Mouse (Mus musculus) fibroblast of lung, adult 2 months (primary cell): ENCODE data around the gene Ppt2.

Experiments
- DNase-seq: peaks from one replicate; pipeline ENCODE4 v3.0.0-alpha.2; 2011; ENCODE audit warnings: low read depth

The Ppt2 gene

DNA sequence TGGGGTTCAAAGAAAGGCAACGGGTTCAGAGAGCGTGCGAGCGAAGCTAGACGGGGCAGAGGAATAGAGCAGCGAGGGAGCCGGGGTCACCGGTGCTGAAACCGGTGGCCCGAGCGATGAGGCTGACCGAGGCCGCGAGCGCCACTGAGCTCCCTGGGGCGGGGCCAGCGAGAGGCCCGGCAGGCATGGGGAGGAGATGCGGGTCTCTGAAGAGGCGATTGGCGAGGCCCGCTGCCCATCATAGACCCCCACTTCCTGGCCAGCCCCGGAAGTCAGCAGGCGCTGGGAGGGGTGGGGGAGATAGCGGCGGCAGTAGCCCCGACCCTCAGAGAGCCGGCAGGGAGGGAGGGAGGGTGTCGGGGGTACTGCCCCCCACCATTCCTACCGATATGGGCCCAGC lies 22.7 kb downstream of the Ppt2 start:
- DNase-seq = peak; percentile 78

DNA sequence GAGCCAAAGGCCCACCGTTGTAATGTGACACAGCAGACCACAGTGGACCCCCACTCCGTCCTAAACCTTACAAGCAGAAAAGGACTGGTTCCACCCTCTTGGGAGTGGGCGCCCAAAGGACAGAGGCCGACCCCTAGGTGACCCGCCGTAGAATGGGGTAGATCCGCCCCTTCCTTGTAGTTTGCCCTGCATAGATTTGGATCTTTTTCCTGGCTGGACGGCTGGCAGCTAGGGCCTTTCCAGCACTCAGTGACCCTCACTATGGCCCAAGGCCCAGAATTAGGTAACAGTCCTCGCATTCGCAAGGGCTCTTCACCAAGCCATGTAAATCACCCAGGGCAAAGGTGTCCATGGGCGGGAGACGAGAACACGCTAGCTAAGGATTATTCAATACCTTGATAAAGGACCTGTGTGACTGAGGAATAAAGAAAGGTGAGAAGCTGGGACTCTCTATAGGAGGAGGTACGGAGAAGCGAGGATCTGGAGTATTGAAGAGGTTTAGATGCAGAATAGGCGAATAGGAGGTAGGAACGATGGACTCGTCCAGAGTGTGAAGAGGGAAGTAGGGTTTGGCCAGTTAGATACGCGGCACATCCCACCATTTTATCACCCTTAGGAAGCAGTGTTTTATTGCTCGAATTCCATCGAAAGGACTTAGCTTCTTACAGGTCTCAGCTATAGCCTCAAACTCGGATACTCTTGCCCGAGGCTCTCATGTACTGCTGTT lies 23.6 kb downstream of the Ppt2 start:
- DNase-seq = no peak

DNA sequence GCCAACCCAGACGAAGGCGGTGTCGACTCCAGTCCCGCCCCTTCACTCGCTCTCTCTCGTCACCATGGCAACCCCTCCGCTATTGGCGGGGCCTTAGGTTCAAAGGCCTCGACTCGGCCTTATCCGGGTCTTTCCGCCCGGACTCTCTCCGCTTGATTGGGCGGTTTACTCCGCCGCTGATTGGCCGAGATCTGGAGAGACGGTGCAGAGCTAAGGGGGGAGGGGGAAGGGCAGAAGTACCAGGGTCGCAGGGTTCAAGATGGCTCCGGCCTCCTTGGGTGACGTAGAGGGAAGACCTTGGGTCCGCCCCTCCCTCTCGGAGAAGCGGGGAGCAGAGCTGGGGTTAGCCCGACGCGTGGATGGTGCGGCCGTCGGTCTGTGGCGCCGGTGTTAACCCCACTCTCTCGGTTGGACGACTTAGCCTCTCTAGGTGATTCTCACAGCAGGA lies 24.2 kb downstream of the Ppt2 start, which contains the start of gene Agpat1:
Gene Agpat1 (plus strand): TSS at position 202 of the 448 bp plus-strand sequence.
- DNase-seq = no peak

DNA sequence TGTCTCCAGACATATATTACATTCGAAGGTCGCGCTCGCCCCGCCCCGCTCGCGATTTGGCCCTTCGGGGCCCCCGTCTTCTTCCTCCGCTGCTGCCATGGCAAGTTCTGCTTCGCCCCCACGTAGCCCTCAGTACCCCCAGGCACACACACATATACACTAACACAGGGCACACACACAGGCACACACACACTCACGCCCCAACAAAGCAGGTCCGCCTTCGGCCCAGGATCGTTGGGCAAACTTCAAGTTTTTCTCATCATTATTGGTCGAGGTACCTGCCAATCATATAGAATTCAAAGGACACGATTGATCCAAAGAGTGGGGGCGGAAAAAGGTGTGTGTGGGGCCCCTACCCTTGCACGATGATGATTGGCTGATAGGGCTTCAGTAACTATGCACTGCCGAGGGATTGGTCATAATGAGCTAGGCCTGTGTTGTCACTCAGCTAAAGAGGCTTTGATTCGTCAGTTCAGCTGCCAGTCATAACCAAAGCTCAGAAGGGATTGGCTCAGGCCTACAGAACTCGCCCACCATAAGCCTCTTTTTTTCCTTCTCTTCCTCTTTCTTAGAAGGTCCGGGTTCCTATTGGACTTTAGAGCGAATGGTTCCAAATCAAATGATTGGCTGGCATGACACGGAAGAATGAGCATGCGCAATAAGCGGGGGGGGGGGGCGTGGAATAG lies 24.8 kb downstream of the Ppt2 start, which contains the start of gene Rnf5:
Gene Rnf5 (minus strand): TSS at position 316 of the 686 bp plus-strand sequence.
- DNase-seq = peak; percentile 100

DNA sequence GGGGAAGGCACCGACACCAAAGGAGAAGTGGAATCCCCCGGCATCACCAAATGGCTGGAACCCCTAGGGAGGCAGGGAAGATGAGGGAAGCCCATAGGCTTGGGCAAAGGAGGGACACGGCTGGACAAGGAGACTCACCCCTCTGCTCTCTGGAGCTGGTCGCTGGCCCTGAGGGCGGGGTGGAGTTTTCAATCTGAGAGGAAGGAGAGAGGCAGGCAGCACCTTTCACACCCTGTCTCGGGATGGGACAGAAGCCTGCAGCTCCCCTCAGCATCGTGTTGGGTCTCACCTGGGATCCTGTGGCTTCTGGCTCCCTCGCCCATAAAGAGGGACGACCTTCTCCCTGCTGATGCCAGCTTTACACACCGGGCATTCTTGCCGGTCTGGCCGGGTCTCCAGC lies 26.5 kb downstream of the Ppt2 start:
- DNase-seq = no peak

DNA sequence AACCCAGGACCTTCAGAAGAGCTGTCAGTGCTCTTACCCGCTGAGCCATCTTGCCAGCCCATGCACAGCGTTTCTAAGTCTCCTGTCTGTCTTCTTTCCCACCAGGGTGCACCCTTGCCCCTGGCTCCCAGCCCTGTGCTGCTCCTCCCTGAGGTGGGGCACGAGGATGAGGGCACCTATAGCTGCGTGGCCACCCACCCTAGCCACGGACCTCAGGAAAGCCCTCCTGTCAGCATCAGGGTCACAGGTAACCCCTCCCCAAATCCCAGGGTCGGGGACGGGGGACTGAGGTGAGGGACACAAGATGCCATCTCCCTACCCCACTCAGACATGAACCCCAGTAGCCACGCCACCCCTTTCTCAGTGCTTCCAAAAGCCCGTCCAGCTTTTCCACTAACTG lies 28.4 kb downstream of the Ppt2 start:
- no peak for DNase-seq

DNA sequence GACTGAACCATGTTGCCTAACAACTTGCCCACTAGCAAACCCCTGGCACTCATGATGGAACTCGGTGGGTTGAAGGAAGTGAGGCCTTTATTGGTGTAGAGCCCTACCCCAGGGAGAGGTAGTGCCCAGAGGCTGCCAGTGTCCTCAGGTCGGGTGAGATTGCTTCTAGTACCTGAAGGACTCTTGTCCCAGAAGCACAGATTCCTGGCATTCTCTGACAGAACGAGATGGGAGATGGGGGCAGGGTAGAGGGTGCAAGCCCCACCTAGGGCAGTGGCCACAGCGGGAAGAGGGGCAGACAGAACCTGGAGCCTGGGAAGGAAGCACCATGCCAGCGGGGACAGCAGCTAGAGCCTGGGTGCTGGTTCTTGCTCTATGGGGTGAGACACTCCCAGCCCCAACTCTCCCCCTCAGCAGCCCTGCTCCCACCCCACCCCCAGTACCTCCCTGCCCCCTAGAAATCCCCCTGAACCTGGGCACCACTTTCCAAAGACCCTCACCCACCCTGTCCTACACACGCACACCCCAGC lies 30.7 kb downstream of the Ppt2 start, which contains the start of gene Ager:
Gene Ager (plus strand): TSS at position 297 of the 530 bp plus-strand sequence.
- no peak for DNase-seq

DNA sequence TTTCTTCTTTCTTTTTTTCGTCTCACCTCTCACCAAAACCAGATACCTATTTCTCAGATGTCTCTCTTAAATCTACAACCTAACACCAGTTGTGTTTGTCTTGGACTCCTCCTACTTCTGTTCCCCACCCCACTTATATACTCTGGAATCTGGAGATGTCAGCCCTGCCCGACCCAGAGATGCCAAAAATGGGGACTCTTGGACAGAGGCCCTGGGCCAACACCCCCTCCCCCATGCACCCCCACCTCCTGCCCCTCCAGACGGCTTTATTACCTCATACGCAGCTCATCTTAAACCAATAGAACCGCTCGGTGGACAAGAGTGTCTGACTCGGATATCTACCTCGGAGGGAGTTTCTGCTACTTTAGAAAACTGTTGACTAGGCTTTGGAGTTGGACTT lies 32.2 kb downstream of the Ppt2 start:
- DNase-seq = no peak

DNA sequence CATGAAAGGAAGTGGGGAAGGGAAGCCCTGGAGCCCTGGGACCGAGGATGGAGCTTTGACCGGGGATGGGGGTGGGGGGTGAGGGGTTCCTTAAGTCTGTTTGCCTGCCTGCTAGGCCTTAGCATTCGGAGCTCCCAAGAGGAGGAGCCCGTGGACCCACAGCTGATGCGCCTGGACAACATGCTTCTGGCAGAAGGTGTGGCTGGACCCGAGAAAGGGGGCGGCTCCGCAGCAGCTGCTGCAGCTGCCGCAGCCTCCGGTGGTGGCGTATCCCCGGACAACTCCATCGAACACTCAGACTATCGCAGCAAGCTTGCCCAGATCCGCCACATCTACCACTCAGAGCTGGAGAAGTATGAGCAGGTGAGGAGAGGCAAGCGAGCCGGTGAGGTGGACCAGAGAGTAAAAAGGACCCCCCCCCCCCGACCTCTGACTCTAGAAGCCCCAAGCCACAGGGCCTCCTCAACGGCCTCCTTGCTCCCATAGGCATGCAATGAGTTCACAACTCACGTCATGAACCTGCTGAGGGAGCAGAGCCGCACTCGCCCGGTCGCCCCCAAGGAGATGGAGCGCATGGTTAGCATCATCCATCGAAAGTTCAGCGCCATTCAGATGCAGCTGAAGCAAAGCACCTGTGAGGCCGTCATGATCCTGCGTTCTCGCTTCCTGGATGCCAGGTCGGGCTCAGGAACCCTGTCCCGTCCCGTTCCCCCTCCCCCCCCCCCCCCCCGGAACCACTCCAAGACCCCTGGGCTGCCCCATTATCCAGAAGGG lies 34.4 kb downstream of the Ppt2 start:
- no peak for DNase-seq

DNA sequence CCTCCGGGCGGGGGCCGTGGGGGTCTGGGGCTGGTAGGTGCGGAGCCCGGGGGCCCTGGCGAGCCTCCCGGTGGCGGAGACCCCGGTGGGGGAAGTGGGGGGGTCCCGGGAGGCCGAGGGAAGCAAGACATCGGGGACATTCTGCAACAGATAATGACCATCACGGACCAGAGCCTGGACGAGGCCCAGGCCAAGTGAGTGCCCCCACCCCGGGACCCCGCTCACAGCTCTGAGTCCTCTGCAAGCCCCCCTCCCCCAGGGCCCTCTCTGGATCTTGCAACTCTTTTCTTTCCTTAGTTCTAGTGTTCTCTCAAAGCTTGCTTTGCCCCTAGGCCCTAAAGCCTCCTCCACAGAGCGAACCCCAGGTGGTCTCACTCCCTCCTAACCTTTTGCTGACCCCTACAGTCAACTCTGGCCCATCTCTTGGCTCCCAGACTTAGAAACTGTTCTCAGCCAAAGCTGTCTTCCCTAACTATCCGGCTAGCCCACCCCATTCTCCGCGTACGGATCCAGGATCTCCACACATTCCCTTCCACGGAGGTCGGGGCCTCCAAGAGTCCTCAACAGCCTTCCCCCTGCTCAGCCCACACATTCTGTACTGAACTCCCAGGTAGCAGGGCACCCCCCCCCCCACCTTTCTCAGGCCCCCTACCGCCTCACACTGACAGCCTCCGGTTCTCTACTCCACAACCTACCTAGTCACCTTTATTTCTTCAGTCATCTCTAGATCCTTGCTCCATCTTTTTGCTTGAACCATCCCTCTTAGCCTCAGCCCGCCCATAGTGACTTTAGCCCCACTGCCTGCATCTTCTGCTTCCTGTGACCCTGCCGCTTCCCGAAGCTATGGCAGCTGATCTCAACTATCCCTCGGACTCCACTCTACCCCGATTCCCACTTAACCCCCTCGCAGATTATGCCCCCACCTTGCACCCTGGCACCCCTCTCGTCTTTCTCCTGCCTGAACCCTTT lies 35.4 kb downstream of the Ppt2 start:
- DNase-seq = no peak

DNA sequence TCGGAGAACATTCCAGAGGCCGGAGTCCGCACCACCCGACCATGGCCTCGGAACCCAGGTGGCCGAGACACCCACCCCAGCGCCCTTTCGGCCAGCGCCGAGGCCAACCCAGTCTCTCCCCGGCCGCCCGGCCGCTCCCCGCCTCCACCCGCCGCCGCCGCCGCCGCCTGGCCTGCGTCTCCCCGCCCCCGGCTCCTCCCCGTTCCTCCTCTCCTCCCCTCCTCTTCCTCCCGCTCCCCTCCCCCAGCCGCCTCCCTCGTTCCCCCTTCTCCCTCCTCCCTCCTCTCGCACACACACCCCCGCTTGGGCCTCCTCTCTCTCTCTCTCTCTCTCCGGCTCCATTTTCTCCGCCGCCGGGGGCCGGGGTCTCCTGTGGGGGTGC lies 36.3 kb downstream of the Ppt2 start:
- no peak for DNase-seq

DNA sequence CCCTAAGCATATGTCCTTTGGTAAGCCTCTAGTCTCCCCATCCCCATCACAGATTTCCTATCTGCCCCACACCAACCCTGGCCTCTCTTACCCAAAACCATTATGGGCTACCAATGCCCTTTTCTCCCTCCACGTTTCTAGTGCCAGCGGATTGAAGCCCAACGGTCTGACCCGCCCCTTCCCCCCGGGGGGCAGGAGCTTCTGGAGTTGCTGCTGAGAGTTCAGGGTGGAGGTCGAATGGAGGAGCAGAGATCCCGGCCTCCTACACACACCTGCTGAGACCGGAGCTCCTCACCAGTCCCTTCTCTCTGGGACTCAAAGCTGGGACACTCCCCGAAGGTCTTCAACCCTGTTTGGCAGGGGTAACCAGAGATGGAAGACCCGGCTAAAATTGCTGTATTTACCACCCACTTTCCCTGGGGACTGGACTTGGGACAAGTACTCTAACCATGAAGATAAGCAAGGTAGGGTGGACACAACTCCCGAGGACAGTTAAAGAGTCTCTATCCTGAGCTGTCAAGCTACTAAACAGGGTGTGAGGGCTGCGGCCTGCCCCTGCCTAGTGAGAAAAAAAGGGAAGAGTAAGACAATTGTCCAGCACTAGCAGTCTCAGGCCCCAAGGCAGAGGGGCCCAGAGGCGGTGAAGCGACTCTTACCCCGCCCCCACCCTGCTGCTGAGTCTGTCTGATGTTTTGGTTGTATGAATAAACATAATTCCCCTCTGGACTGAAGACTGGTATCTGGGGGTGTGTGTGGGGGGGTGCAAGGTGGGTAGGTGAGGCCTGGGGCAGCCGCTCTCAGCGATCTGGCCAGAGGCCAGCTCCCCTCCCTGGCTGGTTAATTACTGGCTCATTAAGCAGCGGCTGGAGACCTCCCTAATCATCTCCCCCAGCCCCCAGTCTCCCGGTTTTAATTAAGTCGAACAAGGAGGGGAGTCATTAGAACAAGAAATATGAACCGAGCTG lies 37.0 kb downstream of the Ppt2 start, which contains the start of gene Pbx2:
Gene Pbx2 (plus strand): TSS at position 238 of the 965 bp plus-strand sequence.
- DNase-seq = no peak

DNA sequence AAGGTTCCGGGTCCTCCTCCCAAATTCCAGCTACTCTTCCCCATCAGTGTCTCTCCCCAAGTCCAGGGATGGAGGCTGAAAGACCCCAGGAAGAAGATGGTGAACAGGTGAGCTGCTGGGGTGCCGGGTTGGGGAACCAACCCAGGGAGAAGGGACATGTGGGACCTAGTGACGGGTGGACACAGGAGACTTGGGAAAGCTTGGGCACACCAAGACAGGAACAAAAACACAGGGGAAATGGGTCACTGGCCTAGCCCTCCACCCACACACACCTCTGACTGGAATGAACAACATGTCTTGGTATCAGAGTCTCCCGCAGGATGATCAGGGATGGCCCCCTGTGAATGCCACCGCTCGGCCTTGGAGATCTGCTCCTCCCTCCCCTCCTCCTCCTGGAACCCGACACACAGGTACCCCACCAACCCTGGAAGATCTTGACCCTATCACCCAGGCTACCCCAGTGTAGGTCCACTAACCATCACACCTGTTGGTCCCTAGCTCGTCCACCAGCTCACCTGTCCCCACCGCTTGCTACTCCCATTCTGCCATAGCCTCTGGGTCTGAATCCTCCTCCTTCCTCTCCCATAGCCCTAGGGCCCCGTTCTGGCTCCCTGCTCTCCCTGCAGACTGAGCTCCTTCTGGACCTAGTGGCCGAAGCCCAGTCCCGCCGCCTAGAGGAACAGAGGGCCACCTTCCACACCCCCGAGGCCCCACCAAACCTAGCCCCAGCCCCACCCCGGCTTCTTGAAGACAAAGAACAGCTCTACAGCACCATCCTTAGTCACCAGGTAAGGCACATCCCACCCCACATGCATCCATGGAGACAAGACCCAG lies 37.9 kb downstream of the Ppt2 start:
- no peak for DNase-seq

DNA sequence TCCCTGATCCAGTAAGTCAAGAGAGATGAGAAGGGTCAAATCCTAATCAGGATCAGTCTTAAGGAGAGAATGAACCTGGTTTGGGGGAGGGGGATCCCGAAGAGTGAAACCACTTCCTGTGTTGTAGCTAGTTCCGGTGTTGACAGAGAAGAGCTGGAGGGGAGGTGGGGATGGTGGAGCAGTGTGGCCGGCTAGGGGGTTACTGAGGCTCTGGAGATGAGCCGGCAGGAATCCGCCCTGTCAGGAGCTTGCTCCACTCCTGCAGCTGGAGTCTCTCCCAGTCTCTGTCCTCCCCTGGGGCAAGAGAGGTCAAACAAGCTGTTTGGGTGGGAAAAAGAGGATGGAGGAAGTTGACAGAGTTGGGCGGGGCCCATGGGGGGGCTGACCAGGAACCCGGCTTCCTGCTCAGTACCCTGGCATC lies 38.6 kb downstream of the Ppt2 start, which contains the start of gene Gpsm3:
Gene Gpsm3 (plus strand): TSS at position 126 of the 421 bp plus-strand sequence.
- no peak for DNase-seq

DNA sequence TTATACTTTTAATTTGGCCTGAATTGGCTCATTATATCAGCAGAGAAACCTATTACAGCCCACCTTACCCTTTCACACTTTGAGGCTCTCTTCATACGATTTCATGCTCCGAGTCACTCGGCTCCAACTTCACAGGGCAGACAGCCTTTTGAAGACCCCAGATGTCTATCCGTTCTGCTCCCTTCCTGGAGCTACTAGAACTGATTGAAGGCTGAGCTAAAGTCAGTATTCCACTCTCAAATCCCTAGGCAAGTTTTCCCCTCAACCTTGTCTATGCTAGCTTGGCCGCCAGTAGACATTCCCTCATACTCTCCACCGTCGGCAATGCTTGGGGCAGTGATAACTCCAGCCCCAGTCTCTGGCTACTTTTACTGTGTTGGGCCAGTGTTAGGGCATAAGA lies 39.1 kb downstream of the Ppt2 start:
- DNase-seq = no peak

DNA sequence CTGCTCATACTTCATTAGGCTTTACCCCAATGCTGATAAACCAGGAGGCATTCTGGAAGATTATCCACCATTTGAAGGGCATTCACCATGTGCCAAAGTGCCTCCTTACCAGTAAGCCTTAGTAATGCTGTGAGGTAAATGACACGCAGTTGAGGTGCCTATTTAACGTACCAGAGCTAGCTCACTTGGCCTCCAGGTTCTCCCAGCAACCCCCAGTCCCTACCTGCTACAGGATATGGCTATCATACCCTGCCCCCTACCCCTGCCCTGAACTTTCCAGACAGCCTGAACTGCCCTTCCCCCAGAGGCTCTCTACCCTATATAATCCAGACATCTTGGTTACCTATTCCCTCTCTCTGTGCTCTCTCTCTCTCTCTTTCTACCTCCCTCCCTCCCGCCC lies 39.5 kb downstream of the Ppt2 start:
- no peak for DNase-seq

DNA sequence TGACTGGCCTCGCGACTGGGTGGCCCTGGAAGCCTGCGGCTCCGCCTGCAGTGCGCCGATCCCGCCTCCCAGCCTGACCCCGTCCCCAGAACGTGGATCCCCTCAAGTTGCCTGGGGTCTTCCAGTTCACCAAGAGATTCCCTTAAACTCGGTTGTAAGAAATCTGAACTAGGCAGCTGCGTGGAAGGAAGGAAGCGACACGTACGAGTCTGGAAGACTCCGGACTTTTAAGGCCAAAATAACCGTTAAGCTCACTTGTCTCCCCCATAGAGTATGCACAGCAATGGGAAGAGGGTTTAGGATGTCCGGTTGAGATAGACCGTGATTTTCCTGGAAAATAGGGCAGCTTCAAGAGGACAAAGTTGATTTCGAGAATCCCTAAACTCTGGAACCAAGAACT lies 40.5 kb downstream of the Ppt2 start:
- DNase-seq = no peak

DNA sequence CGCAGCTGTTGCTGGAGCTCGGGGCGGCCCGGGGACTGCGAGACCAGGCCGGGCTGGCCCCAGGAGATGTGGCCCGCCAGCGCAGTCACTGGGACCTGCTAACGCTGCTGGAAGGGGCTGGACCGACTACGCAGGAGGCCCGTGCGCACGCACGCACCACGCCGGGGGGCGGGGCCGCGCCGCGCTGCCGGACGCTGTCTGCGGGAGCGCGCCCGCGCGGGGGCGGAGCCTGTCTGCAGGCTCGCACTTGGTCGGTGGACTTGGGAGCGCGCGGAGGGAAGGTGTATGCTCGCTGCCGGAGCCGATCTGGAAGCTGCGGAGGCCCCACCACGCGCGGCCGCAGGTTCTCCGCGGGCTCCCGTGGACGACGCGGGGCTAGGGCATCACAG lies 40.9 kb downstream of the Ppt2 start:
- DNase-seq = peak; percentile 91
